Mouse (Mus musculus) brain, adult 2 months (tissue): ENCODE data around the gene Serpinb1b.
"Not testable (repeated sequence)": the region's sequence is repeated elsewhere in the genome, so short reads cannot be mapped to it uniquely, and the experiment has no call there.

Source experiments
- DNase-seq: peaks from one replicate; pipeline ENCODE4 v3.0.0; 2011; ENCODE audit warnings: low read depth, low spot score

The Serpinb1b gene

DNA sequence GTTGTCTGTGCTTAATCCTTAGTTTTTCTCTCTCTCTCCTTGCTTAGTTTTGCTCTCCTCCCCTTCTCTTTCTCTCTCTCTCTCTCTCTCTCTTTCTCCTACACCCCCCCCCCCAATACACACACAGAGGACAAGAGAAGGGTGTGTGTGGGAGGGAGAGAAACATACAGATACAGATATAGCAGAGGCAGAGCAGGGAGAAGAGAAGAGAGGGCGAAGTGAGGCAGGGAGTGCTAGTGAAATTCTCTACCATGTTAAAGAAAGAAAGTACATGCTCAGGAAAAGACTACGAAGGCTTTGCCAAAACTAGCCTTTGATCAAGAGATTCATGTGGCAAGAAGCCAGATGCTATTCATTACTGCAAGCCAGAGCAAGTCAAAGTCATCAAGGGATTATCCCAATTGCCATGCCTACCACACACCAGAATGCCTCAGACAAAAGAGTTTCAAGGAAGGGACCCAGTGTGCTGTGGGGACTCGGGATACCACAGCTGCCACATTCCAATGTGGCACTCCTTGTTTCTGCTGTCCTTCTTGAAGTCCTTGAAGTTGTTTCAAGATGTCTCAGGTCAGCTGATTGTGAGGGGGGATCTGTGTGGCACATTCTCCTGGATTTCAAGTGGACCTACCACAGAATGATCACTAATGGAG is at the start of gene Serpinb1b:
Gene Serpinb1b (plus strand): TSS at position 520 of the 650 bp plus-strand sequence.
- no peak for DNase-seq

DNA sequence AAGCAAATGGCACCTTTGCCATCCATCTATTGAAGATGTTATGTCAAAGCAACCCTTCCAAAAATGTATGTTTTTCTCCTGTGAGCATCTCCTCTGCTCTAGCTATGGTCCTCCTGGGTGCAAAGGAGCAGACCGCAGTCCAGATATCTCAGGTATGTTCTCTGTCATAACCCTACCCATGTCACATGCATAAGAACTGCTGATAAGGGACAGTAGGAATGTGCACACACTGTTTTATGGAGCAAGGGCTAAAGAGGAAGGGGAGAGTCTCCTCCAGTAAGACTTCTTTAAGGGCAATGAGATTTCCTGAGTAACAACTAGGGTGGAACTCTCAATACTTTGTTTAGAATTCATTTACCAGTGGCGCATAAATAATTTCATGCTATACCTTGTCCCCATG is 48.9 kb upstream of the Serpinb1b start:
- not testable (repeated sequence) for DNase-seq

DNA sequence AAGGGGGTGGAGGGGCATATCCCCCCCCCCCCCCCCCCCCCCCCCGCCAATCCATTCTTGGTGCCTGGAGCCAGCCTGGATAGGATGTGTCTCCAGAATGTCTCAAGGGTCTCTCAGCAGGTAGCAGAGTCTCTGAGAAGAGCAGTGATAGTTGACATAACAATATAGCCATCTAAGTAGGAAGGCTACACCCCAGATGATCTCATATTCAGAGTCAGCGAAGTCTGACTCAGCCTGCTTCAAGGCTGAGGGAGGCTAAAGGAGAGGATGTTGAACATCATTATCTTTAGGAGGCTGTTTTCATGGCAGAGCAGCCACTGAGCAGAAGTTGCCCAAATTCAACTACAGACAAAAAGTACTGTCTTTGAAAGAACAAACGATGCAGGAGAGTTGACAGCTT is 48.1 kb upstream of the Serpinb1b start:
- DNase-seq: no peak

DNA sequence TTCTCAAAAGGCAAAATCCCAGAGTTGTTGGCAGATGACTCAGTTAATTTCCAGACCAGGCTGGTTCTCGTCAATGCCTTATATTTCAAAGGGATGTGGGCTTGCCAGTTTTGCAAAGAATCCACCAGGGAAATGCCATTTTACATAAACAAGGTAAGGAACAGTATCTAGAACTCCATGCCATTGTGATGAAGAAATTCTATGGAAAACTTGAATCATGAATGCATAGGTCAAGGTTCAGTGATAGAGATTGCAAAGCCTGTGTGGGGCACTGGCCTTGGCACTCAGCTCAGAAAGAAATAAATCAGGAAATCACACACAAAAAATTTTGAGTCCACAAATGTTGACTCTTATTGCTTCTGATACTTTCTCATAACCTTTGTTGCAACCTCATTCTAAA is 42.9 kb upstream of the Serpinb1b start:
- no peak for DNase-seq

DNA sequence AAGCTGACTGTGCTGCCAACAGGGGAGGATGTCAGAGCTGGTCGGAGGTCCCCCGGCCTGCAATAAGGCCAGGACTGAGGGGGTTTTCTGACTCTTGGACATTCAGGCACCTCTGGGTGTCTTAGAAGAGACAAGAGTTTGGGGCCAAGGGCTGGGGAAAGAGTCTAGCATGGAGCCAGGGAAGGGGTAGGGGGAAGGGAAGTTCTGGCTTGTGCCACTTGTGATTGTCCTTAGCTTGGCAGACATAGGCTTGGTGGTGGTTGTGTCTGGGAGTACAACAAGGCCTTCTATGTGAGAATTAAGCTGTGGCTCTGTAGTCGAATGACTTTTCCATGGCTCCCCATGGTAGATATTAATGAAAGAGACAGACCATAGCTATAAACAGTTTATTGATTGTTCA is 34.8 kb upstream of the Serpinb1b start:
- DNase-seq: no peak

DNA sequence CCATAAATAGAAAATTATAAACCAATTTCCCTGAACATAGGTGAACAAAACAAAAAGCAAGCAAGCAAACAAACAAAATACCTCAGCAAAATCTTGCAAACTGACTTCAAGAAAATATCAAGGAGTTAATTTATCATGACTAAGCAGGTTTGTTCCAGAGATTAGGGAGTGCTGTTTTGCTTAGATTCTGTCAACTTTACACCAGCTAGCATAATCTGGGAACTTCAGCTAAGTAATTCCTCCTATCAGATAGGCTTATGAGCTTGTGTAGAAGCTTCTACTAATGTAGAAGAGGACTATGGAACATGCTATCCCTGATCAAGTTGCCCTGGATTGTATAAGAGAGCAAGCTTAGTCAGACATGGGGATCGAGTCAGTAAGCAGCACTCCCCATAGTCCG is 31.1 kb upstream of the Serpinb1b start:
- DNase-seq: no peak

DNA sequence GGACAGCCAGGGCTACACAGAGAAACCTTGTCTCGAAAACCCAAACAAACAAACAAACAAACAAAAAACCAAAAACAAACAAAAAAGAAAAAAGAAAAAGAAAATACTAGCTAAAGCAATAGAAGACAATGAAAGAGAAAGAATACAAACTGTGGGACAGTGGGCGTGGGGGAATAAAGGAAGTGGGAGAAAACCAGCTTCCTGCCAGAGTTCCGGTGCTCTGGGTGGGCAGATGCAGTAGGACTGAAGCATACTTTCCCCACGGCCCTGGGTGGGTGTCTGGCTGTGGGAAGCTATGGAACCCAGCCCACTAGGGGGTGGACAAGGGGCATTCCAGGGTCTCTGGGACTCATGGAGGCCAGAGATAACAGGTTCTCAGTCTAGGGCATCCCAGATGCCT is 30.2 kb upstream of the Serpinb1b start:
- DNase-seq: no peak

DNA sequence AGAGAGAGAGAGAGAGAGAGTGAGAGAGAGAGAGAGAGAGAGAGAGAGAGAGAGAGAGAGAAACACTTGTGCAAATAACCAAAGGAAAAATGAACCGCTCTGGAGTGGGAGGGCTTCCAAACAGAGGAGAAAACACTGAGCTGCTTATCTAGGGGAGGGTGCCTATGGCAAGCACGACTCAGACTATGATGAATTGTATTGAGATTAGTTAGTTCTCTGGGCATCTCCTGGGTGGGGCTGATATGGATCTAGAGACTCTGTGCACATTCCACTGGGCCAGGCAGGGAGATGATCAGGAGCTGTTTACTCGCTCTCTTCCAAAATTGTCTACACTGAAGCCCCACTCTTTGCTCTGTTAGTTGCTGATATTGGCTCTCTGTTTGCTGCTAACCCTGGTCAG is 26.7 kb upstream of the Serpinb1b start:
- DNase-seq: no peak

DNA sequence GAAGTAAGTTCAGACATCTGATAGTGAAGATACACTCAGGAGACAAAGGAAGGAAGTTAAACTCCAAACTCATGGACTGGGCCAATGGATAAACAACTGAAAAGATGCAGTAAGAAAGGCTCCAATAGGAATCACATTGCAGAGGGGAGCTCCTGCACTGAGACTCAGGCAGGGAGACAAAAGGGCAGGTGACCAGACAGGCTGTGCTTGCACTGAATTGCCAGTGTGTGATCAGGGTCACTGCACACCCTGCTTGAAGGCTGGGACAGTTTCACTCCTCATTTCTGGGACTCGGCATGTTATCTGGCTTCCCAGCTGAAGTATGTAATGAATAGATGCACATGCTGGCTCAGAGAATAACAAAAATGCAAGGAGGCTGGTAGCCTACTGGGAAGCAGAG is 15.3 kb upstream of the Serpinb1b start:
- DNase-seq: no peak

DNA sequence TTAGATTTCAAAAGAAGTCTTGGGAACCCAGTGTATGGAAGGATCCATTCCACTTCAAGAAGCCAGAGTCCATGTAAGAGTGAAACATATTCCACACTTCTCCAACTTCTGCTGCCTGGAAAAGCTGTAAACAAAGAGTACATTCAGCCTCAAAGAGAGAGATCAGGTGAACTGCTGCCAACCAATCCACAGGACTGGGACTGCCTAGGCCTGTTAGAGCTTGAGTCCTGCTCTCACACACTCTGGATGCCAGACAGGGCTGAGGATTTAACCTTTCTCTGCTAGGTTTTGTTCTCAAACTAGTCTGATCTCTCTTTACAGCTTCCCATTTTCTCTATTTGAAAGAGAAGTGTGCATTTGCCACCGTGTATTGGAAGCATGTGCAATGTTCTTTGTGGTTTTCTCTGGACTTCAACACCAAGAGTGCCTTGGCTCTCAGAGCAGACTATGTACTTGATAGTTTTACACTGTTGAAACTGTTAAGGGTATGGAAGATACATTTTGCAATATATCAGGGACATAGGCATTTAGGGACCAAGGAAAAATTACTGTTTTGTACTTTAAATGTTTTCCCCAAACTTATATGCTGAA is 10.9 kb upstream of the Serpinb1b start:
- DNase-seq: no peak

DNA sequence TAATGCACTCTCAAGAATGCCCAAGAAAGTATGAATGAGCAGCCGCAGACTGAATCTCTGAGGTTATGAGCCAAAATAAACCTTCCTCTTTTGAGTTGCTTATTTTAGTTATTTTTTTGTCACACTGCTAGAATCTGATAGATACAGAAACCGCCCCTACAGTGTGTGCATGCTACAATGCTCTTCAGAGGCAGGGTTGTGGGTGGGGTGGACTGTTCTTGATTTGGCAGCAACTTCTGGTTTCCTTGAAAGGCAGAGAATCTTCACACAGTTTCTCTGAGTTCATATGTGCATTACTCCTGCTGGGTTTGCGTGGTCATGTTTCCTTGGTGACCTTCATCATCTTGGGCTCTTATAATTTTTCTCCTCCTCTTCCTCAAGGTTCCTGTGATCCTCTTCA is 10.2 kb upstream of the Serpinb1b start:
- peak; percentile 73 for DNase-seq

DNA sequence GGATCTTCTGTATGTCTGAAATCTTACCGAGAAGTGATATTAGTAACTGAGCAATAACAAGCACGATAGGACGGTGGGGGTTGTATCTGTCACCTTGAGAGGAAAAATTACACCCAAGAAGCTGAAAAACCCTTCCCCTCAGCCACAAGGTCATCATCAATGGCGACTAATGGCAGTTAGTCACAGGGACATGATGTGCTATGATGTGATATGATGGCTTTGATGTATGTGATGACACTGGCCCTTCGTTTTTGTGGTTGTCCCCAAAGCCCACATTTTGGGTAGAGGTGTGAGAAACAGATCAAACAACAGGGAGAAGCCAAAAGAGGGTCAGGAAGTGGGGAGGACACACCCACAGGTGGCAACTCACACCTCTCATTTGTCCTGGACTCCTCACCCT is 6.6 kb upstream of the Serpinb1b start:
- DNase-seq: no peak

DNA sequence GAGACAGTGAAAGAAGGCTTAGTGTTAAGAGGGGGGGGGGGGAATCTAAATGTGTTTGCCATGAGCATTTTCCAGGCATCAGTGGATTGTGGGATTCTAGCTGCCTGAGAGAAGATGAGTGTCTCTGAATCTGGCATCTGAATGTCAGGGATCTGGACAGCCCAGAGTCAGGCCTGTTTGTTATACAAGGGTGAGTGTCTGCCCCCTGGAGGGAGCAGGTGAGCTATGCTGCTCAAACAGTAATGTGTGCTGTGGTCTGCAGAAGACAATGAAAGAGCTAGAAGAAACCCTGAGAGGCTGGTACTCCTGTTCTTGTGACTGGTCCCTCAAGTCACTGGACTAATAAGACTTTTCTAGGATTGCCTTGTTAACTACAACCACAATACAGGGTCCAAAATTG is 4.3 kb upstream of the Serpinb1b start:
- DNase-seq: peak; percentile 56

DNA sequence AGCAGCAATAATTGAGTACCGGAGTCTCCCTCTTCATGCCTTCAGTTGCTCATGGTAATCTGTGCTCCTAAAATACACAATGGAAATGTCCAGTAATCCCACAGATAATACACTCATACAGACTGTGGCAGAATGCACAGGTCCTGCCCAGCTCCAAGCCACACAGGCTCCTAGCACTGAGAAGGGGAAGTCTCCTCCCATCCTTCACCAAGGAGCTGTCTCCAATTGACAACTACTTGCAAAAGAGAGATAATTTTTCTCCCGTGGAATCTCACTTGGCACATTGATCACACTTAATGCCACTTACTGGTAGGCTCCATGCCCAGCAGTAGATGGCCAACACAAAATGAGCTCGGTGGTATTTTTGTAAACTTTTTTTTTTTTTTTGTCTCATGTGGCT is 2.1 kb upstream of the Serpinb1b start:
- DNase-seq: no peak

DNA sequence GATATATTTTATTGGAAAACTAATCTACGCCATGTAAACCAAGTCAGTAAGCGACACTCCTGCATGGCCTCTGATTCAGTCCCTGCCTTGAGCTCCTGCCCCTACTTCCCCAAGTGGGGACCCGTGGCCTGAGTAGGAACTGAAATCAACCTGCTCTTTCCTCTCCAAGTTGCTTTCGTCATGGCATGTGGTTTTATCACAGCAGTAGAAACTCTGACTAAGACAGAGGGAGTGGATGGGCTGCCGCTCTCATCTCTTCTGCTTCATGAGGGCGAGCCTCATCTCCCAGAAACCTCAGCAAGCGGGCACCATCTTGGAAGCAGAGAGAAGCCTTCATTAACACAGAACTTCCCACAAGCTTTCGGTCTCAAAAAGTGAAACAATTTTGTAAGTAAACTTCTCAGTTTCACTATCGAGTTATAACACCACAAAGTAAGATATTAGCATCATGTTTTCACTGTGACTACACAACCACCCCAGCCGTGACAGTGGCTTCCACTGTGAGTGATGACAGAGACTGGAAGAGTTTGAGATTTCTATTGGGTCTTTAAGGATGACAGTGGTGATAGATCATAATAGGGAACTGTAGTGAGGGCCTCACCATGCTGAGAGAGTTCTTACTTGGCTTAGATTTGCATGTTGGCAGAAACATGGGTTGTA is 1.2 kb upstream of the Serpinb1b start:
- no peak for DNase-seq

DNA sequence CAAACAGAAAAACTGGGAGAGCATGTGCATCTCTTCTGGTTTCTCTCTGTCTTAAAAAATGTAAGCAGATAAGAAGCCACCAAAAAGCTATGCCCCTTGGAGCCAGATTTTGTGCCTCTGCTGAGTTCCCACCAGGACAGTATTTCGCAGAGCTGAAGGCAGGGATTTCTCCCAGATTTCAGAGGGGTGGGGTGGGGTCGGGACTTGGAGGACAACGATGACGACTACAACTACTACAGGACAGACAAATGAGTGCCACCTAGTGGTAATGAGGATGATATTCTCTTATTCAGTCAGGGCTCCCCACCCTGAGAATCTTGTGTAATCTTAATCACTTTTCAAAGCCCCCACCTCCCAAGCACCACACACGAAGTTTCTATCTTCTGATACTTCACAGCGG is 1.0 kb downstream of the Serpinb1b start:
- DNase-seq: peak; percentile 39

DNA sequence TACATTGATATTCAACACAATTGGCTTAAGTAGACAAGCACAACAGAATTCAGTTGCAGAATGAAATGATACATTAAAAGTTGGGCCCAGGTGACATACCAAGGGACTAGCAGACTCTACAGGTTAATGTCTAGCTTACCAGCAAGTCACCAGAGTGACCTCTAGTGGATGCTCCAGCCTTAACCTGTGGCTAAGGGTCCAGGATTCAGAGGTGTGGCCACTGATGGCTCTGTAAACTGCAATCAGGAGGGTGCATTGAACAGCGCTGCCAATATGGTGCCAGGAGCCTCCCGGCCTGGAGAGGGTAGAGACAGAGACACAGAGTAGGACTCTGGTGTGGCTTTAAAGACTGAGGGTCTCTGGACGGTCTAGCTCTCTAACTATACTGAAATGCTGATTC is 2.0 kb downstream of the Serpinb1b start:
- DNase-seq: peak; percentile 55

DNA sequence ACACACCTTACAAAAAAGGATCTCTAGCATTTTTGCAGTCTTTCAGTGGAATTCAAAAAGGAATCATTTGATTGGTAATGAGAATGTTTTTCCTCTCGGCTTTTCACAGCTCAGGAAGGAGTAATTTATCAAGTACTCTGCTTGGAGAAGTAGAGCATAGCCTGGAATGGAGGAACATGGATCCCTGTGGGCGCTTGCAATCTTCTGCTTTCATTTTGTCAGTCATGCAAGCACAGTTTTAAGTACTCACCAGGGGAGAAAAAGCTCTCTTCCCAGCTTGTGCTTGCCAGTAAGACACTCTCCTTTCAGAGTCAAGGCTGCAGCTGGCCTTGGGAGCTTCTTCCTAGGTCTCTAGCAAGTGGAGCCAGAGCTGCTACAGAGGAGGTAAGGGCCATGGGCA is 5.5 kb downstream of the Serpinb1b start:
- peak; percentile 51 for DNase-seq

DNA sequence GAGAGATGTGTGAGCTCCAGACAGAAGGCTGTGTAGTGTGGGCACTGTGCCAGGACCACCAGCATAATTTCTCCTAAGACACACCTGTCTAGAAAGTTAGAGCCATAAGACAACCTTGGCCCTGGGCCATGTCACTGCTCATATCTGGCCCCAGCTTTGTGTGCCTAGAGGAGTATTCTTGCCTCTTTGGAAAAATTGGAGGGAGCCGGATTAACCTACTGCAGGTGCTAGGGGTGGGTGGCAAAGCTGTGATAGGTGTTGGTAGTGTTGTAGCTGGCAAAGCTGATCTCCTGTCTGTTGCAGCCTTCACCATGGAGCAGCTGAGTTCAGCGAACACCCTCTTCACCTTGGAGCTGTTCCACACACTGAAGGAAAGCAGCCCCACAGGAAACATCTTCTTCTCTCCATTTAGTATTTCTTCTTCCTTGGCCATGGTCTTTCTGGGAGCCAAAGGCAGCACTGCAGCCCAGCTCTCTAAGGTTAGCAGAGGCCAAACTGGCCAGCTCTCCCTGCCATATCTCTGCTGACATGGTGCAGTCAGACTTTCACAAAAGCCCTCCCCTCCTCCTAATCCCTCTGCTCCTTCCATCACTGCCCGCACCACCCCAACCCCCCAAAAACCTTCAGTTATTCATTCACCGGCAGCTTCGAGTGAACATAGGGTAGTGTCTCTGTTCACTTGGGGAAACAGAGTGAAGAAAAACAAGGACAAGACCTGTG is 6.8 kb downstream of the Serpinb1b start:
- peak; percentile 69 for DNase-seq

DNA sequence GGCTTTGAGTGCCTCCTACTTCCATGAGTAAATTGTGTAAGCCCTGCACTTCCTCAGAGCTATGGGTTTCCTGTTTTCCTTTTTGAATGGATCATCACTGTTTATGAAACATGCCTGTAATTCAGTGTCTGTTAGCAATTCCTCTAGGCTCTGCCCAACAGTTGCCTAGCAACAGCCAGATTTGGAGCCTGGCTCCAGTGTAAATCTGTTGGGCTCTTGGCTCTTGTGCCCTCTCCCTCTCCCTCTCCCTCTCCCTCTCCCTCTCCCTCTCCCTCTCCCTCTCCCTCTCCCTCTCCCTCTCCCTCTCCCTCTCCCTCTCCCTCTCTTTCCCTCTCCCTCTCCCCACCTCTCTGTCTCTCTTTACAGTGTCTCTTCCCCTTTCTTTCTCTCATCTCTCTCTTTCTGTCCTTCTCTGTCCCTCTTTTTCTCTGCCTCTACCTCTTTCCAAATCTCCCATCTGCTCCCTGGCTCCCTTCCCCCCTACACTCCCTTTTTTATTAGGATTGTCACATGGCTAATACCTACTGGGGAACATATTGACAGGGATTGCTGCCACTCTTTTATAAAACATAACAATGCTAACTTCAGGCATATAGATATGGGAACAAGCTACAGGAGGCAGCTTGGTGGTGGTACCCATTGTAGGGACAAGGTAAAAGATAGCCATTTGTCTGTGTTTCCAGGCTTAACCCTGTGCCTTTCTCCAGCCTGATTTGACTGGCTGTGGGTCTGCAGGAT is 7.5 kb downstream of the Serpinb1b start:
- peak; percentile 98 for DNase-seq

DNA sequence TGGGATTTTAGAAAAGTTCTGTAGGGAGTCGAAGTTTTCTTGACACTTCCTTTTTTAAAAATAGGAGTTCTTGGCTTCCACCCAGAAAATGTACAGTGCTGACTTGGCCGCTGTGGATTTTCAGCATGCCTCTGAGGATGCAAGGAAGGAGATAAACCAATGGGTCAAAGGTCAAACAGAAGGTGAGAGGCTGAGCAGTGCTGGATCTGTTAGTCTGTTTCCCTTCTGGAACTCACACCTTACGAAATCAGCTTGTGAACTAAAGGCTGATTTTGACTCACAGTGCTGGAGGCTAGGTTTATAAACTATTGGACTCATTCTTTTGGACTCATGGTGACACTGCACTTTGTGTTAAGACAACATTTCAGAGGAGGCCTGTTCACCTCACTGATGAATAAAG is 11.2 kb downstream of the Serpinb1b start:
- DNase-seq: no peak

DNA sequence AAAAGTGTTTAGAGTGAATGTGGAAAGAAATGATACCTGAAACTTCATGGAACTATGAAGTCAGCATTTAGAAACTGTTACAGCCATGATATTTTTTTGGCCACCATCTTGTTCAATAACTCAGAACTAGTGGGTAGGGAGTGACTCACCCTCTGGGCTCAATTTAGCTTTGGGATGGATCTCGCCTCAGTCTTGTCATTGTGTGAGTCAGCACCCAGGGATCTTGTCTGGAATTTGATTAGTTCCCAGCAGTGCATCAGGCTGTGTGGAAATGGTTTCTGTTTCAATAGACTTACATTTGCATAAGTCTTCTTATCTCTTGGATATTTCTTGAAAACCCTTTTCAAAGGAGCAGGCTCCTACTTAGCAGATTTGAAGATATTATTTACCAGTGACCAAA is 12.2 kb downstream of the Serpinb1b start:
- peak; percentile 93 for DNase-seq
